In genomic region chr4:65773368-65774010, GRCm38 (mm10) we compare ENCODE assay signal across 9 mouse cellular contexts.
"Had no signal": no experiment of that assay in that cellular context is flagged by ENCODE, and none has a peak within 500 bp of the region (broad histone marks: within the 10 kb centered on the region; RNA-seq: fewer than 3 reads in every experiment).

No protein-coding gene starts in this region.

- DNase-seq: kidney, postnatal 10 days; kidney, postnatal 4 days; liver; lung, adult 18-20 months; retina, postnatal 1 day; spleen, adult 18-20 months; thymus, adult 18-20 months; thymus, postnatal 14 days had no signal

- ATAC-seq: midbrain, embryonic 16.5 days had no signal
